In the genomic region with DNA sequence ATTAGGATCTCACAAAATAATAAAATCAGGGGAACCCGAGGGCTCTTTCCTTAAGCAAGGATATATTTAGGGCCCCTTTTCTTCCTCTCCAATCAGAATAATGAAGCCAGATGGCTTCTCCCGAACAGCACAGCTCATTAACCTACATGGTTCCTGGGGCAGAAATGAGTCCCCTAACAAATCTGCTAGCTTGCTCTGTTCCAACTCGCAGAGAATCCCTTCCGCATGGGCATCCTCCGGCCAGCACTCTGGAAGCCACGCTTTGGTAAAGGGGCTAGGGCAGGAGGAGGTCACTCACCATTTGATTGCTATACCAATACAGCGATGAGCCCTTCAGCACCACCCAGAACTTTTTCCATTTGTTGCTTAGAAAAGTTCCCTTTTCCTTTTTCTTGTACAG, we compare ENCODE assay signal across 9 mouse cellular contexts.
DNase-seq lines count a peak whose midpoint lies in the region; ATAC-seq and TF ChIP-seq lines count a peak whose summit lies in the region.
"Had no signal": no experiment of that assay in that cellular context is flagged by ENCODE, and none has a peak within 500 bp of the region (broad histone marks: within the 10 kb centered on the region; RNA-seq: fewer than 3 reads in every experiment).

No protein-coding gene starts in this region.

- WGBS in heart, embryonic 16.5 days: 73% methylated on average over 7 of the region's 7 CpGs
- 19% methylated on average over 7 of the region's 7 CpGs for WGBS in spleen, adult 2 months
- 43% methylated on average over 7 of the region's 7 CpGs for WGBS in forebrain, embryonic 13.5 days
- WGBS in olfactory bulb, adult 2 months: 37% methylated on average over 7 of the region's 7 CpGs
- WGBS in heart, embryonic 11.5 days (ENCODE audit: insufficient replicate concordance): 72% methylated on average over 7 of the region's 7 CpGs

- H3K4me1 ChIP-seq in heart, embryonic 16.5 days (ENCODE audit: control insufficient read depth, insufficient read depth, low read length): peaks cover 2% of the 10 kb centered on the region; the same call in 1 of the 2 replicates
- peaks cover 14% of the 10 kb centered on the region for H3K4me1 ChIP-seq in spleen, adult 2 months (ENCODE audit: control insufficient read depth, insufficient read depth, insufficient read length)
- H3K4me1 ChIP-seq in forebrain, embryonic 13.5 days: no peaks in the 10 kb centered on the region
- no peaks in the 10 kb centered on the region for H3K4me1 ChIP-seq in olfactory bulb, adult 2 months (ENCODE audit: control insufficient read depth, insufficient read depth, low read length)
- H3K4me1 ChIP-seq in heart, embryonic 11.5 days (ENCODE audit: control insufficient read depth, insufficient read depth, low read length): no peaks in the 10 kb centered on the region

- no peak for TF ChIP-seq POLR2A in spleen, adult 2 months (IDR thresholded peaks at IDR 0.05; ENCODE audit: low read depth, low read length)
- no peak for TF ChIP-seq POLR2A in olfactory bulb, adult 2 months (IDR thresholded peaks at IDR 0.05; ENCODE audit: insufficient read depth, low read depth, low read length)

- peak overlapping the region; percentile 35; the same call in 1 of the 2 replicates for H3K4me3 ChIP-seq in heart, embryonic 16.5 days (ENCODE audit: low read length)
- peak overlapping the region; percentile 72 for H3K4me3 ChIP-seq in spleen, adult 2 months (ENCODE audit: extremely low read depth, insufficient read depth, insufficient read length)
- H3K4me3 ChIP-seq in forebrain, embryonic 13.5 days: no peak overlapping the region
- H3K4me3 ChIP-seq in olfactory bulb, adult 2 months (ENCODE audit: insufficient read depth, low read depth, low read length): peak overlapping the region; percentile 50
- no peak overlapping the region for H3K4me3 ChIP-seq in heart, embryonic 11.5 days (ENCODE audit: low read depth, low read length)

- no peak for TF ChIP-seq CTCF in spleen, adult 2 months (IDR thresholded peaks at IDR 0.05; ENCODE audit: extremely low read depth, insufficient read depth, insufficient read length, insufficient replicate concordance)
- TF ChIP-seq CTCF in olfactory bulb, adult 2 months (IDR thresholded peaks at IDR 0.05; ENCODE audit: insufficient read depth, low read depth, low read length): no peak

- no peak overlapping the region for H3K9ac ChIP-seq in heart, embryonic 16.5 days (ENCODE audit: low read length)
- no peak overlapping the region for H3K9ac ChIP-seq in forebrain, embryonic 13.5 days
- H3K9ac ChIP-seq in heart, embryonic 11.5 days (ENCODE audit: low read depth, low read length): no peak overlapping the region

- peak overlapping the region; percentile 54; the same call in 1 of the 2 replicates for H3K4me2 ChIP-seq in heart, embryonic 16.5 days (ENCODE audit: low read depth, low read length)
- peak overlapping the region; percentile 51 for H3K4me2 ChIP-seq in forebrain, embryonic 13.5 days
- H3K4me2 ChIP-seq in heart, embryonic 11.5 days: no peak overlapping the region

- H3K27me3 ChIP-seq in heart, embryonic 16.5 days (ENCODE audit: control insufficient read depth, insufficient read depth, low read length): no peaks in the 10 kb centered on the region
- H3K27me3 ChIP-seq in spleen, adult 2 months (ENCODE audit: control insufficient read depth, insufficient read depth, low read length): no peaks in the 10 kb centered on the region
- H3K27me3 ChIP-seq in forebrain, embryonic 13.5 days: no peaks in the 10 kb centered on the region
- no peaks in the 10 kb centered on the region for H3K27me3 ChIP-seq in heart, embryonic 11.5 days (ENCODE audit: control insufficient read depth, insufficient read depth, low read length)

- DNase-seq in heart, adult 11 months: no peak
- no peak for DNase-seq in spleen, adult 2 months (ENCODE audit: low read depth in 1 of 2, low spot score in 2 of 2)
- DNase-seq in spleen, adult 18-20 months: no peak
- DNase-seq in testis, postnatal 10 days (ENCODE audit: low spot score): no peak
- DNase-seq: kidney, adult 18-20 months had no signal

- no peaks in the 10 kb centered on the region for H3K36me3 ChIP-seq in heart, embryonic 16.5 days (ENCODE audit: control insufficient read depth, insufficient read depth)
- H3K36me3 ChIP-seq in spleen, adult 2 months (ENCODE audit: control insufficient read depth, insufficient read depth, low read length): peaks cover 1% of the 10 kb centered on the region; the same call in 1 of the 2 replicates
- H3K36me3 ChIP-seq in forebrain, embryonic 13.5 days (ENCODE audit: poor library complexity, severe bottlenecking): no peaks in the 10 kb centered on the region
- no peaks in the 10 kb centered on the region for H3K36me3 ChIP-seq in heart, embryonic 11.5 days (ENCODE audit: control insufficient read depth, insufficient read depth, low read length)

- no peak overlapping the region for H3K27ac ChIP-seq in heart, embryonic 16.5 days (ENCODE audit: low read length)
- peak overlapping the region; percentile 60 for H3K27ac ChIP-seq in spleen, adult 2 months (ENCODE audit: insufficient read depth, low read length)
- 0 out of 2 replicates have a peak overlapping the region, but pooled peaks have one; percentile 2 for H3K27ac ChIP-seq in forebrain, embryonic 13.5 days
- H3K27ac ChIP-seq in olfactory bulb, adult 2 months (ENCODE audit: insufficient read depth, low read depth, low read length): peak overlapping the region; percentile 94
- no peak overlapping the region for H3K27ac ChIP-seq in heart, embryonic 11.5 days (ENCODE audit: low read depth, low read length)

- no peak for ATAC-seq in heart, embryonic 16.5 days (replicated peaks; ENCODE audit: extremely low read depth, insufficient read depth, low FRiP score)
- peak; percentile 63 for ATAC-seq in forebrain, embryonic 13.5 days
- ATAC-seq in heart, embryonic 11.5 days (replicated peaks; ENCODE audit: insufficient number of reproducible peaks, low FRiP score, low TSS enrichment): no peak

- H3K9me3 ChIP-seq in heart, embryonic 16.5 days (replicated peaks; ENCODE audit: control insufficient read depth, low read length): no peaks in the 10 kb centered on the region
- no peaks in the 10 kb centered on the region for H3K9me3 ChIP-seq in forebrain, embryonic 13.5 days (replicated peaks)
- H3K9me3 ChIP-seq in heart, embryonic 11.5 days (replicated peaks; ENCODE audit: control insufficient read depth, low read length): no peaks in the 10 kb centered on the region

Comparison
In these comparisons a context has a peak if more than half of its experiments do, and no peak if none do; other contexts are left out.
1. H3K4me3 ChIP-seq: peak in heart, embryonic 16.5 days (single experiment), spleen, adult 2 months (single experiment) and olfactory bulb, adult 2 months (single experiment); none in forebrain, embryonic 13.5 days (single experiment) and heart, embryonic 11.5 days (single experiment).
2. H3K27ac ChIP-seq: peak in spleen, adult 2 months (single experiment), forebrain, embryonic 13.5 days (single experiment) and olfactory bulb, adult 2 months (single experiment); none in heart, embryonic 16.5 days (single experiment) and heart, embryonic 11.5 days (single experiment).